Mouse (Mus musculus) effector memory CD4-positive, alpha-beta T cell, adult 5 months (primary cell): ENCODE measurements around the gene Irs1. TPM values are rescaled to one million over a fixed set of nuclear protein-coding genes. Genes with fewer than 3 reads are reported as not detected.

Experiments used
- polyA plus RNA-seq: library from polyadenylated mRNA; unstranded; fragments of 100-300 nt; shearing (Covaris generic); gene quantifications from one replicate; pipeline ENCODE4 v1.2.1, GENCODE M21; 2017

Gene Irs1
- polyA plus RNA-seq = not detected

GRCm38 (mm10) chr1:82291151-82291797 lies at the start of gene Irs1:
Gene Irs1 (minus strand): TSS chr1:82291416.

GRCm38 (mm10) chr1:82316111-82316745 lies 25.0 kb upstream of the Irs1 start, which contains the start of gene Rhbdd1:
Gene Rhbdd1 (plus strand): TSS chr1:82316452.

GRCm38 (mm10) chr1:82232812-82233211 lies 58.4 kb downstream of the Irs1 start, which contains the start of gene Gm9747:
Gene Gm9747 (plus strand): TSS chr1:82233112.

Other genes starting within 250 kb of the Irs1 start
- not detected for gene Gm9747, start 58.3 kb downstream of the Irs1 start, polyA plus RNA-seq
- 24.8 TPM for gene Rhbdd1, start 25.0 kb upstream of the Irs1 start, polyA plus RNA-seq